Mouse (Mus musculus) E14TG2a.4 (cell line): ENCODE measurements around the gene Mslnl.

Experiments
- CTCF ChIP-seq: conservative IDR thresholded peaks from 2 replicates; pipeline ENCODE4 v1.5.1; 2014; ENCODE audit warnings: low read length
- NANOG ChIP-seq: IDR thresholded peaks from 2 replicates; pipeline ENCODE4 v1.6.1; 2014; ENCODE audit warnings: borderline replicate concordance, low read length, mixed read lengths
- POU5F1 ChIP-seq: IDR thresholded peaks from 2 replicates; pipeline ENCODE4 v1.6.1; 2014; ENCODE audit warnings: low read length, borderline replicate concordance

- no peak for TF ChIP-seq CTCF
- TF ChIP-seq POU5F1 = no peak
- no peak for TF ChIP-seq NANOG
These were observed 8.5 kb downstream of the Mslnl start for GRCm38 (mm10) chr17:25744311-25744710.
